Mouse (Mus musculus) limb, embryonic 14.5 days (tissue): ENCODE results near the gene Tubb4b. TPM values are rescaled to one million over a fixed set of nuclear protein-coding genes. Genes with fewer than 3 reads are reported as not detected.
A peak's percentile ranks its signal among the peaks of the same experiment; 100 is the strongest.

Experiments
- ATAC-seq: fragments of 200-750 bp; cut with Nextera tagmentation; 2 replicates; pipeline ENCODE4 v1.8.0; 2017; ENCODE audit warnings: low read depth, moderate number of reproducible peaks, moderate TSS enrichment; ENCODE audit not compliant: low FRiP score
- DNase-seq: peaks from one replicate; pipeline ENCODE4 v3.0.0-alpha.2; 2015; ENCODE audit warnings: low spot score
- H3K27ac ChIP-seq: fragments of 300-500 bp; sonication (generic); replicated peaks from 2 replicates; pipeline ENCODE4 v1.5.1; 2014; ENCODE audit warnings: low read depth, mild to moderate bottlenecking, low read length, moderate library complexity, mixed read lengths
- H3K27me3 ChIP-seq: fragments of 300-500 bp; sonication (generic); 2 replicates; pipeline ENCODE4 v1.6.1; 2014; ENCODE audit warnings: low read length, mixed read lengths; ENCODE audit not compliant: control insufficient read depth, insufficient read depth
- H3K36me3 ChIP-seq: fragments of 300-500 bp; sonication (generic); 2 replicates; pipeline ENCODE4 v1.6.1; 2014; ENCODE audit warnings: mild to moderate bottlenecking, low read length, moderate library complexity, mixed read lengths; ENCODE audit not compliant: control insufficient read depth, insufficient read depth
- H3K4me1 ChIP-seq: fragments of 300-500 bp; sonication (generic); 2 replicates; pipeline ENCODE4 v1.6.1; 2014; ENCODE audit warnings: antibody characterized with exemption, low read length, mixed read lengths; ENCODE audit not compliant: control insufficient read depth, insufficient read depth
- H3K4me2 ChIP-seq: fragments of 300-500 bp; sonication (generic); replicated peaks from 2 replicates; pipeline ENCODE4 v1.6.1; 2014; ENCODE audit warnings: low read depth, mild to moderate bottlenecking, low read length, moderate library complexity; ENCODE audit not compliant: severe bottlenecking
- H3K4me3 ChIP-seq: fragments of 300-500 bp; sonication (generic); replicated peaks from 2 replicates; pipeline ENCODE4 v1.5.1; 2014; ENCODE audit warnings: low read length
- H3K9ac ChIP-seq: fragments of 300-500 bp; sonication (generic); 2 replicates; pipeline ENCODE4 v1.6.1; 2014; ENCODE audit warnings: mild to moderate bottlenecking, low read depth, low read length, moderate library complexity; ENCODE audit not compliant: severe bottlenecking
- H3K9me3 ChIP-seq: fragments of 300-500 bp; sonication (generic); 2 replicates; pipeline ENCODE4 v1.6.1; 2016; ENCODE audit warnings: low read length; ENCODE audit not compliant: control insufficient read depth
- POLR2A ChIP-seq: fragments of 200-500 bp; IDR thresholded peaks from 2 replicates; pipeline ENCODE4 v1.8.0; 2012; ENCODE audit warnings: inconsistent platforms, mild to moderate bottlenecking, moderate library complexity, borderline replicate concordance; ENCODE audit not compliant: insufficient read depth, insufficient read length; ENCODE audit errors: extremely low read depth
- WGBS: fragments of 180-500 bp; shearing (Covaris S2); extraction: QIAGEN DNeasy Blood & Tissue Kit; methylation state at CpG from one replicate; pipeline ENCODE4 v1.1.7; 2014; 5-methylcytosine and 5-hydroxymethylcytosine counted together
- polyA plus RNA-seq, 2 experiments: library from polyadenylated mRNA; depleted of rRNA in 1 of 2; stranded (reverse) in 1 of 2; unstranded in 1 of 2; fragments of >200 nt; fragmentation: Nextera tagmentation in 1 of 2; extraction: Ambion mirVana in 1 of 2; gene quantifications; 2 replicates each; pipeline versions ENCODE4 v1.2.1 to v1.2.3; 2012 to 2014

Tubb4b gene
- polyA plus RNA-seq, 2 experiments, result 419 to 501 TPM

GRCm38 (mm10) chr2:25267241-25267640 lies 42.7 kb upstream of the Tubb4b start:
- TF ChIP-seq POLR2A, result no peak
- DNase-seq (no peak), ATAC-seq (no peak)
- H3K9me3 ChIP-seq, result no peaks in the 10 kb centered on the region
- no peak overlapping the region for H3K9ac ChIP-seq
- H3K4me3 ChIP-seq, result no peak overlapping the region
- H3K27me3 ChIP-seq, result peaks cover 13% of the 10 kb centered on the region; the same call in 1 of the 2 replicates
- peaks cover 17% of the 10 kb centered on the region for H3K4me1 ChIP-seq
- H3K36me3 ChIP-seq, result peaks cover 26% of the 10 kb centered on the region
- H3K4me2 ChIP-seq, result no peak overlapping the region
- H3K27ac ChIP-seq, result no peak overlapping the region

DNA sequence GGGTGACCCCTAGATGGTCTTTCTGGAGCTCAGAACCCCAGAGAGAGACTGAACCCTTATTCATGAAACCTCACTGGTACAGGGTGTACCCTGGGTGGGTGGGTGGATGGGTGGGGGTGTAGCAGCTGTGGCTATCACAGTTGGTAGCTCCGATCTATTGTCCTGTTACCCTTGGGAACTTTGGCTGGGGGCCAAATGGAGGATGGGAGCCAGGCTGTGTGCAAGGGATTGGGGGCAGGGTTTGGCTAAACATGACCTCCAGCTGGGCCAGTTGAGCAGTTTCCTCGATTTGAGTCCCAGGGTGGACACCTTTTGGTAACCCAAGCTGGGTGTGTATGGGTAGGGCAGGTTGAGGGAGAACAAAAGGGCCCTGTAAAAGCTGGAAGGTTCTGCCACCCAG lies 42.2 kb upstream of the Tubb4b start:
- no peak for ATAC-seq
- WGBS, result 42% methylated on average over 2 of the region's 2 CpGs
- H3K9me3 ChIP-seq, result no peaks in the 10 kb centered on the region
- no peak overlapping the region for H3K9ac ChIP-seq
- peaks cover 13% of the 10 kb centered on the region; the same call in 1 of the 2 replicates for H3K27me3 ChIP-seq
- no peak for TF ChIP-seq POLR2A
- no peak overlapping the region for H3K4me3 ChIP-seq
- DNase-seq, result no peak
- H3K4me1 ChIP-seq, result peaks cover 17% of the 10 kb centered on the region
- no peak overlapping the region for H3K4me2 ChIP-seq
- no peak overlapping the region for H3K27ac ChIP-seq
- peaks cover 26% of the 10 kb centered on the region for H3K36me3 ChIP-seq

GRCm38 (mm10) chr2:25265897-25266656 lies 41.6 kb upstream of the Tubb4b start:
- no peak overlapping the region for H3K4me3 ChIP-seq
- no peak overlapping the region for H3K27ac ChIP-seq
- ATAC-seq (no peak), DNase-seq (no peak)
- peaks cover 12% of the 10 kb centered on the region for H3K4me1 ChIP-seq
- no peak overlapping the region for H3K4me2 ChIP-seq
- no peaks in the 10 kb centered on the region for H3K9me3 ChIP-seq
- peaks cover 13% of the 10 kb centered on the region; the same call in 1 of the 2 replicates for H3K27me3 ChIP-seq
- no peak overlapping the region; the same call in 1 of the 2 replicates for H3K9ac ChIP-seq
- 62% methylated on average over 6 of the region's 6 CpGs for WGBS
- peaks cover 26% of the 10 kb centered on the region for H3K36me3 ChIP-seq
- TF ChIP-seq POLR2A, result no peak

- Histone ChIP-seq H3K27ac (no peak overlapping the region), H3K4me2 (no peak overlapping the region), H3K27me3 (peaks cover 13% of the 10 kb centered on the region; the same call in 1 of the 2 replicates), H3K4me1 (peaks cover 11% of the 10 kb centered on the region), H3K9me3 (no peaks in the 10 kb centered on the region), H3K4me3 (no peak overlapping the region), H3K9ac (no peak overlapping the region; the same call in 1 of the 2 replicates), H3K36me3 (peaks cover 14% of the 10 kb centered on the region)
- DNase-seq (no peak), ATAC-seq (no peak)
- 72% methylated on average over 3 of the region's 3 CpGs for WGBS
- TF ChIP-seq POLR2A, result no peak
Measured at GRCm38 (mm10) chr2:25264851-25265250, 40.3 kb upstream of the Tubb4b start.

DNA sequence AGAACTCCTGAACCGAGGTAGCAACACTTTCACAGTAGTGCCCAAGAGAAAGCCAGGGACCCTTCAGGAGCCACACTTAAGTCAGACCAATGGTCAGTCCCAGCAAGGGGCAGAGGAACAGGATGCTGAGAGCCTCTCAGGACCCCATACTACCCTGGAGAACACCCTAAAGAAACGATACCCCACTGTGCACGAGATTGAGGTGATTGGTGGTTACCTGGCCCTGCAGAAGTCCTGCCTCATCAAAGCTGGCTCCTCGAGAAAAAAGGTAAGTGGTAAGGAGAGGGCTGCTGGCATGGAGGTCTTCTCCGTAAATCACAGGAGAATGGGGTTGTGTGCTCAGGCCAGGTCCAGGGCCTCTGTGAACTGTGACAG lies 39.8 kb upstream of the Tubb4b start:
- Histone ChIP-seq H3K4me2 (peak overlapping the region; percentile 99; the same call in 1 of the 2 replicates), H3K9me3 (no peaks in the 10 kb centered on the region), H3K4me1 (peaks cover 11% of the 10 kb centered on the region), H3K27me3 (peaks cover 13% of the 10 kb centered on the region; the same call in 1 of the 2 replicates), H3K36me3 (peaks cover 8% of the 10 kb centered on the region), H3K4me3 (no peak overlapping the region), H3K9ac (0 out of 2 replicates have a peak overlapping the region, but pooled peaks have one; percentile 53), H3K27ac (no peak overlapping the region)
- WGBS, result 74% methylated on average over 5 of the region's 5 CpGs
- no peak for TF ChIP-seq POLR2A
- no peak for DNase-seq
- ATAC-seq, result no peak
